Mouse (Mus musculus) MEL (cell line): ENCODE measurements around the gene Bsn. TPM values are rescaled to one million over a fixed set of nuclear protein-coding genes. Genes with fewer than 3 reads are reported as not detected.

Source experiments
- DNase-seq: peaks from one replicate; pipeline ENCODE4 v3.0.0; 2011; ENCODE audit warnings: low read depth, low spot score
- H3K27ac ChIP-seq: 2 replicates; pipeline ENCODE4 v1.5.1; 2012; ENCODE audit warnings: low read depth, mild to moderate bottlenecking, control low read depth, low read length, moderate library complexity; ENCODE audit not compliant: control insufficient read depth
- H3K27me3 ChIP-seq, 2 experiments: fragments of 150-350 bp in 1 of 2; sonication (generic) in 1 of 2; 2 replicates each; pipeline ENCODE4 v1.6.1; 2012; ENCODE audit warnings: low read length in 2 of 2, mild to moderate bottlenecking in 2 of 2, improper control_type of control experiment in 1 of 2, moderate library complexity in 1 of 2; ENCODE audit not compliant: insufficient read depth in 2 of 2, control insufficient read depth in 1 of 2
- H3K36me3 ChIP-seq, 2 experiments: 2 replicates each; pipeline ENCODE4 v1.6.1; 2012 to 2014; ENCODE audit warnings: low read length in 2 of 2, improper control_type of control experiment in 1 of 2, inconsistent platforms in 1 of 2, mild to moderate bottlenecking in 1 of 2; ENCODE audit not compliant: insufficient read depth in 2 of 2, control insufficient read depth in 1 of 2
- H3K4me1 ChIP-seq, 2 experiments: fragments of 150-350 bp in 1 of 2; sonication (generic) in 1 of 2; 2 replicates each; pipeline ENCODE4 v1.6.1; 2012; ENCODE audit warnings: low read length in 2 of 2, improper control_type of control experiment in 1 of 2, mild to moderate bottlenecking in 1 of 2; ENCODE audit not compliant: insufficient read depth in 2 of 2, control insufficient read depth in 1 of 2
- H3K4me3 ChIP-seq, 2 experiments: fragments of 150-350 bp in 1 of 2; sonication (generic) in 1 of 2; 2 replicates each; pipeline ENCODE4 v1.5.1; 2012; ENCODE audit warnings: low read depth in 2 of 2, low read length in 2 of 2, mild to moderate bottlenecking in 2 of 2, moderate library complexity in 2 of 2, control low read depth in 1 of 2, improper control_type of control experiment in 1 of 2; ENCODE audit not compliant: control insufficient read depth in 1 of 2, insufficient read depth in 1 of 2
- H3K79me2 ChIP-seq: 2 replicates; pipeline ENCODE4 v1.6.1; 2012; ENCODE audit warnings: mild to moderate bottlenecking, low read length, moderate library complexity; ENCODE audit not compliant: control insufficient read depth, poor library complexity, insufficient read depth
- H3K9ac ChIP-seq: 2 replicates; pipeline ENCODE4 v1.6.1; 2012; ENCODE audit warnings: low read depth, mild to moderate bottlenecking, control low read depth, low read length, moderate library complexity; ENCODE audit not compliant: control insufficient read depth, poor library complexity, severe bottlenecking
- H3K9me3 ChIP-seq: fragments of 150-350 bp; sonication (generic); replicated peaks from 2 replicates; pipeline ENCODE4 v1.6.1; 2012; ENCODE audit warnings: mild to moderate bottlenecking, low read length, improper control_type of control experiment, moderate library complexity; ENCODE audit not compliant: insufficient read depth
- BHLHE40 ChIP-seq: IDR thresholded peaks from 2 replicates; pipeline ENCODE4 v1.6.1; 2012; ENCODE audit warnings: low read depth, mild to moderate bottlenecking, inconsistent platforms, low read length, improper control_type of control experiment, borderline replicate concordance
- CHD1 ChIP-seq: IDR thresholded peaks from 2 replicates; pipeline ENCODE4 v1.6.1; 2012; ENCODE audit warnings: low read depth, mild to moderate bottlenecking, inconsistent platforms, low read length, improper control_type of control experiment
- CHD2 ChIP-seq: IDR thresholded peaks from 2 replicates; pipeline ENCODE4 v1.6.1; 2011; ENCODE audit warnings: low read length, improper control_type of control experiment
- CTCF ChIP-seq, 3 experiments: IDR thresholded peaks in 2 of 3; conservative IDR thresholded peaks in 1 of 3; 2 replicates each; pipeline ENCODE4 v1.5.1; 2011 to 2012; ENCODE audit warnings: low read length in 3 of 3, low read depth in 2 of 3, mild to moderate bottlenecking in 2 of 3, improper control_type of control experiment in 1 of 3, inconsistent platforms in 1 of 3, mixed read lengths in 1 of 3, moderate library complexity in 1 of 3; ENCODE audit not compliant: control insufficient read depth in 1 of 3, insufficient read depth in 1 of 3, poor library complexity in 1 of 3, severe bottlenecking in 1 of 3
- E2F4 ChIP-seq: IDR thresholded peaks from 2 replicates; pipeline ENCODE4 v1.6.1; 2011; ENCODE audit warnings: low read depth, low read length, improper control_type of control experiment, borderline replicate concordance
- ELF1 ChIP-seq: IDR thresholded peaks from 2 replicates; pipeline ENCODE4 v1.6.1; 2014; ENCODE audit warnings: low read depth, mild to moderate bottlenecking, inconsistent platforms, low read length, improper control_type of control experiment, moderate library complexity
- EP300 ChIP-seq, 2 experiments: IDR thresholded peaks; 2 replicates each; pipeline ENCODE4 v1.6.1; 2011; ENCODE audit warnings: improper control_type of control experiment in 2 of 2, low read length in 2 of 2, low read depth in 1 of 2, mild to moderate bottlenecking in 1 of 2
- ETS1 ChIP-seq: IDR thresholded peaks from 2 replicates; pipeline ENCODE4 v1.6.1; 2012; ENCODE audit warnings: low read depth, mild to moderate bottlenecking, inconsistent platforms, low read length, improper control_type of control experiment, moderate library complexity
- GATA1 ChIP-seq: IDR thresholded peaks from 2 replicates; pipeline ENCODE4 v1.6.1; 2011; ENCODE audit warnings: low read depth, low read length, improper control_type of control experiment
- HCFC1 ChIP-seq: IDR thresholded peaks from 2 replicates; pipeline ENCODE4 v1.6.1; 2012; ENCODE audit warnings: low read depth, mild to moderate bottlenecking, inconsistent platforms, low read length, improper control_type of control experiment, moderate library complexity
- JUND ChIP-seq: IDR thresholded peaks from 2 replicates; pipeline ENCODE4 v1.6.1; 2011; ENCODE audit warnings: low read depth, mild to moderate bottlenecking, improper control_type of control experiment, low read length
- KAT2A ChIP-seq: conservative IDR thresholded peaks from 2 replicates; pipeline ENCODE4 v1.6.1; 2012; ENCODE audit warnings: low read depth, low read length, improper control_type of control experiment, inconsistent platforms
- MAFK ChIP-seq: IDR thresholded peaks from 2 replicates; pipeline ENCODE4 v1.6.1; 2011; ENCODE audit warnings: low read depth, mild to moderate bottlenecking, low read length, improper control_type of control experiment, borderline replicate concordance
- MAX ChIP-seq: IDR thresholded peaks from 2 replicates; pipeline ENCODE4 v1.6.1; 2011; ENCODE audit warnings: low read length, improper control_type of control experiment
- MEF2A ChIP-seq: IDR thresholded peaks from 2 replicates; pipeline ENCODE4 v1.6.1; 2014; ENCODE audit warnings: low read depth, mild to moderate bottlenecking, inconsistent platforms, low read length, improper control_type of control experiment; ENCODE audit not compliant: poor library complexity, insufficient replicate concordance, severe bottlenecking; ENCODE audit errors: extremely low read depth
- MYC ChIP-seq: IDR thresholded peaks from 2 replicates; pipeline ENCODE4 v1.6.1; 2011; ENCODE audit warnings: low read depth, mild to moderate bottlenecking, low read length, improper control_type of control experiment, moderate library complexity
- NRF1 ChIP-seq: IDR thresholded peaks from 2 replicates; pipeline ENCODE4 v1.6.1; 2014; ENCODE audit warnings: low read depth, mild to moderate bottlenecking, inconsistent platforms, low read length, improper control_type of control experiment, moderate library complexity; ENCODE audit not compliant: poor library complexity, insufficient read depth, severe bottlenecking
- RAD21 ChIP-seq: IDR thresholded peaks from 2 replicates; pipeline ENCODE4 v1.6.1; 2011; ENCODE audit warnings: mild to moderate bottlenecking, low read depth, low read length, improper control_type of control experiment
- SIN3A ChIP-seq: IDR thresholded peaks from 2 replicates; pipeline ENCODE4 v1.6.1; 2012; ENCODE audit warnings: low read length, improper control_type of control experiment, inconsistent platforms
- SMC3 ChIP-seq: IDR thresholded peaks from 2 replicates; pipeline ENCODE4 v1.6.1; 2011; ENCODE audit warnings: low read depth, low read length, improper control_type of control experiment
- TBP ChIP-seq: IDR thresholded peaks from 2 replicates; pipeline ENCODE4 v1.8.0; 2011; ENCODE audit warnings: low read depth, low read length, improper control_type of control experiment
- TCF12 ChIP-seq: IDR thresholded peaks from 2 replicates; pipeline ENCODE4 v1.6.1; 2014; ENCODE audit warnings: low read depth, mild to moderate bottlenecking, inconsistent platforms, low read length, improper control_type of control experiment, moderate library complexity
- USF1 ChIP-seq: IDR thresholded peaks from 2 replicates; pipeline ENCODE4 v1.6.1; 2014; ENCODE audit warnings: low read depth, mild to moderate bottlenecking, inconsistent platforms, low read length, improper control_type of control experiment, moderate library complexity
- ZC3H11A ChIP-seq: IDR thresholded peaks from 2 replicates; pipeline ENCODE4 v1.6.1; 2012; ENCODE audit warnings: low read depth, mild to moderate bottlenecking, inconsistent platforms, low read length, improper control_type of control experiment
- ZKSCAN1 ChIP-seq: IDR thresholded peaks from 2 replicates; pipeline ENCODE4 v1.6.1; 2012; ENCODE audit warnings: low read depth, mild to moderate bottlenecking, inconsistent platforms, low read length, improper control_type of control experiment, moderate library complexity
- ZMIZ1 ChIP-seq: IDR thresholded peaks from 2 replicates; pipeline ENCODE4 v1.6.1; 2012; ENCODE audit warnings: low read depth, mild to moderate bottlenecking, inconsistent platforms, low read length, improper control_type of control experiment, moderate library complexity
- ZNF384 ChIP-seq: IDR thresholded peaks from 2 replicates; pipeline ENCODE4 v1.6.1; 2012; ENCODE audit warnings: low read depth, mild to moderate bottlenecking, inconsistent platforms, low read length, improper control_type of control experiment
- polyA plus RNA-seq, 2 experiments: library from polyadenylated mRNA; stranded (reverse) in 1 of 2; unstranded in 1 of 2; fragments of >175 nt in 1 of 2; fragments of >200 nt in 1 of 2; gene quantifications; 2 replicates each; pipeline versions ENCODE4 v1.2.1 to v1.2.4; 2012; ENCODE audit warnings: low replicate concordance in 2 of 2, low read depth in 1 of 2; ENCODE audit not compliant: insufficient read length in 2 of 2, insufficient read depth in 1 of 2, missing spikeins in 1 of 2
- total RNA-seq: library from RNA; depleted of rRNA; stranded (reverse); fragments of 300-350 nt; gene quantifications from 2 replicates; pipeline ENCODE4 v1.2.3, GENCODE M21; 2012

Gene Bsn
- total and polyA plus RNA-seq, 3 experiments = 3.5 to 5.6 TPM; not detected in 1

GRCm38 (mm10) chr9:108203015-108203414 is 12.8 kb upstream of the Bsn start (continued):
- TF ChIP-seq SMC3 = peak; percentile 75
- TF ChIP-seq E2F4 = no peak

GRCm38 (mm10) chr9:108202169-108202568 is 12.0 kb upstream of the Bsn start:
- Histone ChIP-seq H3K9ac (no peak overlapping the region), H3K4me3 (peak overlapping the region in 1 of 2 experiments; percentile 30; a peak in 2 of 4 replicates), H3K27me3 (no peaks in the 10 kb centered on the region), H3K27ac (no peak overlapping the region), H3K36me3 (no peaks in the 10 kb centered on the region; a peak in 1 of 4 replicates), H3K9me3 (no peaks in the 10 kb centered on the region), H3K79me2 (no peaks in the 10 kb centered on the region), H3K4me1 (peaks cover 3 to 8% of the 10 kb centered on the region in 2 experiments; a peak in 3 of 4 replicates)
- peak; percentile 77 for DNase-seq
- TF ChIP-seq ELF1 = no peak
- TF ChIP-seq CTCF (IDR thresholded peaks at IDR 0.05 in 2 of 3, conservative IDR thresholded peaks at IDR 0.05 in 1 of 3; ENCODE audit: control insufficient read depth in 1 of 3, insufficient read depth in 1 of 3, low read depth in 2 of 3, low read length in 3 of 3, poor library complexity in 1 of 3, severe bottlenecking in 1 of 3) = peak in 2 of 3 experiments; percentile 29 to 44; a peak in 4 of 6 replicates
- peak; percentile 17; the same call in 1 of the 2 replicates for TF ChIP-seq SMC3

- peak; percentile 99 for DNase-seq
- Histone ChIP-seq H3K79me2 (no peaks in the 10 kb centered on the region), H3K9me3 (no peaks in the 10 kb centered on the region), H3K9ac (peak overlapping the region; percentile 67), H3K4me3 (peak overlapping the region; percentile 33 to 73), H3K27me3 (no peaks in the 10 kb centered on the region), H3K27ac (0 out of 2 replicates have a peak overlapping the region, but pooled peaks have one; percentile 37), H3K4me1 (peaks cover 3 to 8% of the 10 kb centered on the region in 2 experiments; a peak in 3 of 4 replicates), H3K36me3 (no peaks in the 10 kb centered on the region; a peak in 1 of 4 replicates)
- TF ChIP-seq CTCF (IDR thresholded peaks at IDR 0.05 in 2 of 3, conservative IDR thresholded peaks at IDR 0.05 in 1 of 3; ENCODE audit: control insufficient read depth in 1 of 3, insufficient read depth in 1 of 3, low read depth in 2 of 3, low read length in 3 of 3, poor library complexity in 1 of 3, severe bottlenecking in 1 of 3) (peak; percentile 66 to 90 (median 73)), RAD21 (peak; percentile 85), BHLHE40 (no peak), EP300 (IDR thresholded peaks at IDR 0.05; ENCODE audit: low read depth in 1 of 2, low read length in 2 of 2) (peak in 1 of 2 experiments; percentile 22; a peak in 2 of 4 replicates), ETS1 (0 out of 2 replicates have a peak, but pooled peaks have one; percentile 22), MAX (0 out of 2 replicates have a peak, but pooled peaks have one; percentile 15), CHD1 (no peak), TCF12 (peak; percentile 17; the same call in 1 of the 2 replicates), GATA1 (no peak), ZC3H11A (peak; percentile 66), NRF1 (peak; percentile 35; the same call in 1 of the 2 replicates), ZMIZ1 (no peak), CHD2 (no peak), KAT2A (no peak), USF1 (no peak), MEF2A (no peak), HCFC1 (peak; percentile 62), MAFK (no peak), ZNF384 (0 out of 2 replicates have a peak, but pooled peaks have one; percentile 22), ZKSCAN1 (no peak), SIN3A (peak; percentile 83), ELF1 (peak; percentile 81), MYC (0 out of 2 replicates have a peak, but pooled peaks have one; percentile 23), TBP (peak; percentile 32; the same call in 1 of the 2 replicates), E2F4 (no peak), JUND (no peak)
Measured at GRCm38 (mm10) chr9:108201160-108201559, 11.0 kb upstream of the Bsn start.
